Mouse (Mus musculus): ENCODE results near the gene Ttc38. TPM values are rescaled to one million over a fixed set of nuclear protein-coding genes. Genes with fewer than 3 reads are reported as not detected.

Ttc38 gene
- 26.6 TPM for polyA plus RNA-seq (2017; shearing (Covaris generic))

DNA sequence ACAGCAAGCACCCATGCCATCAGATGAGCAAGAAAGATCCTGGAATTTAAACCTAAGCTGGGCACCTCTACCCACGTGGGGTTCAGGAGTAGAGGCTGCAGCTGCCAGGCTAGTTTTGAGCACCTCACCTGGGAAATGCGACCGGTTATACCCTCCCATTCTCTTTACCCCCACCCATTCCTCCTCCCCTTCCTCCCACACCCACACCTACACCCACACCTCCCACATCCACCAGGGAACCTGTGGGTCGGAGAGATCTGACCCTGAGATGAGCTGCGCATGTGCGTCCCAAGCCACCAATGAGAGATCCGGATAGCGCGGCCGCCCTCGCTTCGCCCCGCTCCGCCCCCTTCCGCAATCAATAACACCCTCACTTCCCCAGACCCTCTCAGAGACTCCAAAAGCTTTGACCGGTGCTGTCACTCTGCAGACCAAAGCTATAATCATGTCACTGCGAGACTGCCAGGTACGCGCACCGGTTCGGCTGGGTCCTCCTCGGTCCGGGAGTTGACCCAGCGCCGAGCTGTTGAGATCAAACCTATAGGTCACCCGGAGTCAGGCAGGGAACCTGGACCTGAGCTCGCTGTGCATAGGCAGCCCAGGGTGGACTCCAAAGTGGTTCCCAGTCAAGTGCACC is at the start of gene Ttc38:
Gene Ttc38, plus strand, starts transcription at position 353 of the 637 bp plus-strand sequence.

DNA sequence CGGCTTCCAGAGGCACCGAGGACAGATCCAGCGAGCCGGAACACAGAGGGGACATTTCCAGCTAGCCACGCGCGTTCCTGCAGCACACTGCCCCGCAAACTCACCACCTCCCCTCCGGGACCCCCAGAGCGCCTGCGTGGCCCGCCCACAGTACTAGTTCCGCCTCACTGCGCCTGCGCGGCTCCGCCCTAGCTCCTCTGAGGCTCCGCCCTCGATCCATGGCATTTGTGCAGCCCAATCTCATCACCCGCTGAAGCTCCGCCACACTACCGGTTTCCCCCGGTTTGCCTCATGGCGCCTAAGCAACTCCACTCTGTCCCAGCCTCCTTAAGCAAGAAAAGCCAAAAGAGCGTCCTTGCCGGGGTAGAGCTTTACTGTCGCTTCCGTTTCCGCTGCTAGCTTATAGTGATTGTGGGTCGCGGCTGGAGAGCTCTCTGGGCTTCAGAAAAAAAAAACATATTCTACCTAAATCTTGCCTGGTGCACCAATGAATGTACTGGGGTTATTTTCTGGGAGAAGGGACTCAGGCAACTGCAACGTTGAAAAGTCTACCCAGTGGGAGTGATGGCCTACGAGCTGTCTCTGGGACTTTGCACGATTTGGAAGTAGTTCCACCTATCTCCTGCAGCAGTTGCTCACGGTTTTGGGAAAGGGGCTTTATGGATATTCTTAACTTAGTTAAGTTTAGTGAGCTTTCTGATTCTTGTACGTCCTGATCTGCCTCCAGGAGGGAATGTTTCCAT is 20.4 kb upstream of the Ttc38 start, which contains the start of gene Cdpf1:
Gene Cdpf1, minus strand, starts transcription at position 163 of the 743 bp plus-strand sequence.

DNA sequence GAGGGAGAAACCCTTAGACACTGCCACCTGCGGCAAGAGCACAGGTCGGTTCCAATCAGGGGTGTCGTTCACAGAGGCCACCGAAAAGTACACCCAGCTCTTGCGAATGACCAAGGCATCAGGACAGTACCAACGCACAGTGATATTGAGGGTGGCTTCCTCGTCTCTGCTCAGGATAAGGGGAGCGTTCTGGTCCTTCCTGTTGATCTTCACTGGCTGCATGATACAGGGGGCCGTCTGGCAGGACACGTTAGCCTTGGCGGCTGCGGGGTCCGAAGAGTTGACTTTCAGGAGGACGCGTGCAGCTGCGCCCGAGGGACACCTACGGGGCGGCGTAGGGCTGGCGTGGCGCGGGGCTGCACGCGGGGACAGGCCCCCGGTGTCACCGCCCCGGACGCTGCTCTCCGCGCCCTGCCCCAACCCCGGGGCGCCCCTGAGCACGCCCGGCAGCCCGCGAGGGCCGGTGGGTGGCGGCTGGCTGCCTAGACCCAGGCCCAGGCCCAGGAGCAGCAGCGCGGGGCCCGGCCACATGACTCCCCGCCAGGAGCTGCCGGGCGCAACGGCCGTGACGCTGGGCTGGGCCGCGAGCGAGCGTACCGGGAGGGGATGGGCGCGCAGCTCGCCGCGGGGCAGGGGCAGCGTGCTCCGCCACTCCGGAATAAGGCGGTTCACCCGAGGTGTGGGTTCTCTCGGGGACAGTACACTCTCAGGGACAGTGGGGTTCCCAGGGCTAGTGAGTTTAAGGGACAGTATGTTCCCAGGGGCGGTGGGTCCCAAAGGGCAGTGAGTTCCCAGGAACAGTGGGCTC is 10.7 kb upstream of the Ttc38 start, which contains the start of gene Pkdrej:
Gene Pkdrej, minus strand, starts transcription at position 532 of the 808 bp plus-strand sequence.

DNA sequence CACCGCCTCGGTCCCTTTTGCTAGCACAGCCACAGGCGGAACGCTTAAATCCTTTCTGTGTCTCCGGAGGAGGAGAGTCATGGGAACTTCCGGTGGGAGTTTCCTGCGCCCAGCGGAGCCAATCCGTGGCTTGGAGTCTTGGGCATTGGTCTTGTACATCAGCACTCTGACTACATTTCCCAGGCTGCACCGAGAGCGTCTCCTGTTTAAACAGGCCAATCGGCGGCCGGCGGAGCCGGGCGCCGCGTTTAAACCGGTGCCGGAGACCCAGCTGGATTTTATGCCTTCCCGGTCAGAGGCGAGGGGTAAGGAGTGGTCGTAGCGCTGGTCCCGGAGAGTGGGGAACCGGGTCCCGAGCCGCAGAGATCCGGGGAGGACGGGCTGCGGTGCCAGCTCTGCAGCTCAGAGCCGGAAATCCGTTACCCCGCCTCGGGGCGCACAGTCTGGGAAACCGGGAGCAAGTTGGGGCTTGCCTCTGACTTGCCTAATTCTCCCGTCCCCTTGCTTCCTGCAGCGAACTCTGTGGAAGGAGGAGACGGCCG is 27.5 kb downstream of the Ttc38 start, which contains the start of gene Gtse1:
Gene Gtse1, plus strand, starts transcription at position 256 of the 542 bp plus-strand sequence.

DNA sequence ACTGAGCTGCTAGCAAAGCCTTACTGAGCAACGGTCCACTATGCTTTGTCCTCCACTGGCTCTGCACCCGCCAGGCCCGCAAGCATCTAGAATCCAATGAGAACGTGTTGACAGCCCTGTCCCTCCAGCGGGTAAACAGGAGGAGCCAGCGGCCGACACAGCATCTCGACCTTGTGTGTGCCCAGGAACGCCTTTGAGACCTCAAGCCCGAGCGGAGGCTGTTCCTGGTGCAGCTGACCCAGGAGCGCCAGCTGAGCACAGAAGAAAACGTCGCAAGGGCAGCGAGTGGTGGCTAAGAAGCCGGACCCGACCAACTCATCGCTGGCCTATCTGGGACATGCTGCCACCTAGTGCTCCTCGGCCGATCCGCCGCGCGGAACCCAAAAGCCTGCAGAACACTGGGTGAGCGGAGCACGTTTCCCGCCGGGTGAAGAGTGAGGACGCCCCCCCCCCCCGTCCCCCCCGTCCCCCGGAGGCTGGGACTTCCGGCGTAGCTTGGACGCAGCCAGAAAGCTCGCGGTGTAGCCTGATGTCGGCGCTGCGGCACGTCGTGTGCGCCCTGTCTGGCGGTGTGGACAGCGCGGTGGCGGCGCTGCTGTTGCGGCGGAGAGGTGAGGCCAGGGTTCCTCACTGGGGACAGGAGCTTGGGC is 46.9 kb downstream of the Ttc38 start, which contains the start of gene Trmu:
Gene Trmu, plus strand, starts transcription at position 465 of the 650 bp plus-strand sequence.

Other genes with a start within 250 kb of the Ttc38 start
- not detected for gene Wnt7b, start 249.8 kb upstream of the Ttc38 start, polyA plus RNA-seq (2017; shearing (Covaris generic))
- gene Ppara, start 97.3 kb upstream of the Ttc38 start, polyA plus RNA-seq (2017; shearing (Covaris generic)), result not detected
- gene Cdpf1, start 20.6 kb upstream of the Ttc38 start, polyA plus RNA-seq (2017; shearing (Covaris generic)), result 43.7 TPM
- gene Pkdrej, start 10.6 kb upstream of the Ttc38 start, polyA plus RNA-seq (2017; shearing (Covaris generic)), result not detected
- 4.6 TPM for gene Gtse1, start 27.4 kb downstream of the Ttc38 start, polyA plus RNA-seq (2017; shearing (Covaris generic))
- 49.9 TPM for gene Trmu, start 47.0 kb downstream of the Ttc38 start, polyA plus RNA-seq (2017; shearing (Covaris generic))
- 1.6 TPM for gene Celsr1, start 201.5 kb downstream of the Ttc38 start, polyA plus RNA-seq (2017; shearing (Covaris generic))
- 21.5 TPM for gene Gramd4, start 225.4 kb downstream of the Ttc38 start, polyA plus RNA-seq (2017; shearing (Covaris generic))

Data from activated CD4-positive, CD25-positive, alpha-beta regulatory T cell, adult 9 weeks (primary cell).